Comparison of ENCODE assay signal across 1 mouse cellular context in the genomic region with DNA sequence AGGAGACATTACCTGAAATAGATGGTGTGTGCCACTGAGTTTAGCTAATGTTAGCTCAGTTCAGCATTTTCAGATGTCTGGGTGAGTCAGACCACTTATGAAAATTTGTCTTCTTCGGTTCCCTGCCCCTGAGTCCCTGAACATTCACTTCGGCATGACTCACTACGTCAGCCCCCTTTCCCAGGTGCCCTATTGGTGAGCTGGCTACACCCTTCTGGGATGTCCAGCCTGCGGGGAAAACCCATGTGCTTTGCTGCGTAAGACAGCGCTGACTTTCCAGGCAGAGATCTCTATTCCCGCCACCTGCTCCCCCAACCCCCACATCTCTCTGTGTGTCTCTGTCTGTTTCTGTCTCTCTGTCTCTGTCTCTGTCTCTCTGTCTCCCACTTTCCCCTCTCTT.
TF ChIP-seq lines count a peak whose summit lies in the region.

No protein-coding gene starts in this region.

TF ChIP-seq in CH12.LX, 34 proteins besides CTCF, POLR2A, EP300 and RAD21 (continued from another document):
- TF ChIP-seq POLR2AphosphoS2 (IDR thresholded peaks at IDR 0.05; ENCODE audit: low read depth, low read length) (no peak), ZC3H11A (IDR thresholded peaks at IDR 0.05; ENCODE audit: low read depth, low read length) (no peak), E2F4 (IDR thresholded peaks at IDR 0.05; ENCODE audit: insufficient replicate concordance, low read depth, low read length) (peak; percentile 96), MAZ (IDR thresholded peaks at IDR 0.05; ENCODE audit: low read depth, low read length) (peak; percentile 92), MAX (IDR thresholded peaks at IDR 0.05; ENCODE audit: low read length) (peak; percentile 91), USF2 (conservative IDR thresholded peaks at IDR 0.05; ENCODE audit: low read depth, low read length) (no peak), KAT2A (IDR thresholded peaks at IDR 0.05; ENCODE audit: insufficient replicate concordance, low read length) (0 out of 2 replicates have a peak, but pooled peaks have one; percentile 52)
